Mouse (Mus musculus) spleen, adult 12 weeks (tissue): ENCODE measurements around the gene Usp20.

Experiments
- DNase-seq: peaks from one replicate; pipeline ENCODE4 v3.0.0; 2022; ENCODE audit warnings: low spot score

Usp20 gene

GRCm38 (mm10) chr2:31069506-31069905 is 87.4 kb downstream of the Usp20 start:
- DNase-seq: no peak
